Mouse (Mus musculus): ENCODE measurements around the gene Sik3.

DNA sequence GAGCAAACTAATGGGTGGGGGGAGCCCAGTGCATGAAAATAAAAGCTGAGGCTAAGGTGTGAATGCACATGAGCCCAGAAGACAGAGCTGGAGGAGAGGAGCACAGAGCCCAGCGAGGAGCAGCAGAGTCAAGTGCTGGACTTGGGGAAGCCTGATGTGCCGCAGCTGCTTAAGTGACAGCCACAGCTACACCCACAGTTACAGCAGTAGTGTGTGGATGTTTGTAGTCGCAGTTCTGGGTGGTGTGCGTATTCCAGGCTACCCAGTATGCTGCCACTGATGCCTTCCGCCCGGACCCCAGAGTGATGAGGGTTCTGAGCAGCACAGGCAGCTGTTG is 139.1 kb downstream of the Sik3 start:
- TF ChIP-seq POLR2A (IDR thresholded peaks at IDR 0.05; ENCODE audit: insufficient read length, low read depth) (no peak), TCF12 (IDR thresholded peaks at IDR 0.05; ENCODE audit: insufficient read depth, poor library complexity, severe bottlenecking) (no peak), POLR2AphosphoS2 (IDR thresholded peaks at IDR 0.05; ENCODE audit: insufficient read length, low read depth) (no peak)
